In genomic region chr4:141895772-141896171, GRCm38 (mm10) we compare ENCODE assay signal across 15 mouse cellular contexts. TPM values are rescaled to one million over a fixed set of nuclear protein-coding genes. Genes with fewer than 3 reads are reported as not detected.
A peak's percentile ranks its signal among the peaks of the same experiment; 100 is the strongest.
DNase-seq lines count a peak whose midpoint lies in the region; ATAC-seq lines count a peak whose summit lies in the region.
"Had no signal": no experiment of that assay in that cellular context is flagged by ENCODE, and none has a peak within 500 bp of the region (broad histone marks: within the 10 kb centered on the region; RNA-seq: fewer than 3 reads in every experiment).

No protein-coding gene starts in this region.

- no peak for DNase-seq in lung, postnatal 36 days
- DNase-seq in embryo, embryonic 11 days = no peak
- DNase-seq: adrenal gland, adult 2 months; left cerebral cortex, postnatal 4 days had no signal

- 51% methylated on average over 12 of the region's 12 CpGs for WGBS in intestine, embryonic 16.5 days
- WGBS in intestine, embryonic 15.5 days = 43% methylated on average over 12 of the region's 12 CpGs
- 41% methylated on average over 12 of the region's 12 CpGs for WGBS in lung, embryonic 15.5 days

- H3K4me1 ChIP-seq in intestine, embryonic 16.5 days (ENCODE audit: control insufficient read depth, insufficient read depth, low read length) = peaks cover 28% of the 10 kb centered on the region
- H3K4me1 ChIP-seq in intestine, embryonic 15.5 days (replicated peaks) = peaks cover 24% of the 10 kb centered on the region
- H3K4me1 ChIP-seq in lung, embryonic 15.5 days = peaks cover 37% of the 10 kb centered on the region

- no peaks in the 10 kb centered on the region for H3K27me3 ChIP-seq in intestine, embryonic 16.5 days (replicated peaks; ENCODE audit: control insufficient read depth, insufficient read depth, low read length)
- H3K27me3 ChIP-seq in intestine, embryonic 15.5 days (replicated peaks) = no peaks in the 10 kb centered on the region
- H3K27me3 ChIP-seq in lung, embryonic 15.5 days = no peaks in the 10 kb centered on the region
- H3K27me3 ChIP-seq: neural tube, embryonic 13.5 days had no signal

- H3K27ac ChIP-seq in intestine, embryonic 16.5 days (ENCODE audit: low read length) = no peak overlapping the region
- no peak overlapping the region for H3K27ac ChIP-seq in intestine, embryonic 15.5 days
- H3K27ac ChIP-seq in lung, embryonic 15.5 days = no peak overlapping the region
- H3K27ac ChIP-seq: liver, embryonic 14.5 days; neural tube, embryonic 13.5 days had no signal

- H3K9me3 ChIP-seq in intestine, embryonic 16.5 days (ENCODE audit: control insufficient read depth, low read length) = no peaks in the 10 kb centered on the region
- no peaks in the 10 kb centered on the region for H3K9me3 ChIP-seq in intestine, embryonic 15.5 days
- no peaks in the 10 kb centered on the region for H3K9me3 ChIP-seq in lung, embryonic 15.5 days
- H3K9me3 ChIP-seq: neural tube, embryonic 13.5 days had no signal

- H3K9ac ChIP-seq in intestine, embryonic 16.5 days (ENCODE audit: low read depth, low read length) = peak overlapping the region; percentile 48; the same call in 1 of the 2 replicates
- no peak overlapping the region for H3K9ac ChIP-seq in intestine, embryonic 15.5 days
- no peak overlapping the region for H3K9ac ChIP-seq in lung, embryonic 15.5 days
- H3K9ac ChIP-seq: liver, embryonic 14.5 days; neural tube, embryonic 13.5 days had no signal

- H3K36me3 ChIP-seq in intestine, embryonic 16.5 days (ENCODE audit: control insufficient read depth, insufficient read depth, low read length) = no peaks in the 10 kb centered on the region
- H3K36me3 ChIP-seq in intestine, embryonic 15.5 days = no peaks in the 10 kb centered on the region
- no peaks in the 10 kb centered on the region for H3K36me3 ChIP-seq in lung, embryonic 15.5 days
- H3K36me3 ChIP-seq: neural tube, embryonic 13.5 days had no signal

- ATAC-seq in intestine, embryonic 16.5 days = no peak
- ATAC-seq in intestine, embryonic 15.5 days = no peak
- ATAC-seq in lung, embryonic 15.5 days (ENCODE audit: borderline replicate concordance, extremely low read depth, low FRiP score, low TSS enrichment) = peak; percentile 21; the same call in 1 of the 2 replicates
- ATAC-seq in common myeloid progenitor, adult 5-6 weeks (replicated peaks; ENCODE audit: low read depth, poor library complexity, severe bottlenecking) = peak; percentile 84
- ATAC-seq in megakaryocyte progenitor cell, adult 5-6 weeks (replicated peaks; ENCODE audit: poor library complexity) = peak; percentile 69
- ATAC-seq: midbrain, embryonic 16.5 days had no signal

- H3K4me3 ChIP-seq in intestine, embryonic 16.5 days (ENCODE audit: low read length) = no peak overlapping the region
- H3K4me3 ChIP-seq in intestine, embryonic 15.5 days (replicated peaks) = no peak overlapping the region
- H3K4me3 ChIP-seq in lung, embryonic 15.5 days = no peak overlapping the region
- H3K4me3 ChIP-seq: neural tube, embryonic 13.5 days had no signal

- H3K4me2 ChIP-seq in intestine, embryonic 16.5 days (ENCODE audit: low read depth, low read length) = no peak overlapping the region
- no peak overlapping the region for H3K4me2 ChIP-seq in intestine, embryonic 15.5 days (replicated peaks)
- H3K4me2 ChIP-seq in lung, embryonic 15.5 days = 0 out of 2 replicates have a peak overlapping the region, but pooled peaks have one; percentile 19
- H3K4me2 ChIP-seq: neural tube, embryonic 13.5 days had no signal

RNA-seq across cellular contexts. Expression of gene Efhd2, which starts 21.1 kb away (rescaled TPM):
- 140 and 163 TPM in 2 replicates for polyA plus RNA-seq in intestine, embryonic 16.5 days (2015; fragmentation: Nextera tagmentation; extraction: Ambion mirVana)
- polyA plus RNA-seq in intestine, embryonic 15.5 days (2015; fragmentation: Nextera tagmentation; extraction: Ambion mirVana) = 136 and 138 TPM in 2 replicates
- polyA plus RNA-seq in lung, embryonic 15.5 days (2015; fragmentation: Nextera tagmentation; extraction: Ambion mirVana) = 102 TPM in 2 replicates
- total RNA-seq in common myeloid progenitor, adult 5-6 weeks (2017) = 32.6 and 46.1 TPM in 2 replicates
- total RNA-seq in megakaryocyte progenitor cell, adult 5-6 weeks (2015) = 42.2 and 49.9 TPM in 2 replicates
- 53.6 and 58.1 TPM in 2 replicates for total RNA-seq in megakaryocyte progenitor cell, adult 5-6 weeks (2017)

RNA-seq across cellular contexts. Expression of gene Ctrc, which starts 49.6 kb away (rescaled TPM):
- 0.29 and 0.87 TPM in 2 replicates for polyA plus RNA-seq in intestine, embryonic 16.5 days (2015; fragmentation: Nextera tagmentation; extraction: Ambion mirVana)
- 0.45 and 0.97 TPM in 2 replicates for polyA plus RNA-seq in intestine, embryonic 15.5 days (2015; fragmentation: Nextera tagmentation; extraction: Ambion mirVana)
- not detected in 2 replicates for polyA plus RNA-seq in lung, embryonic 15.5 days (2015; fragmentation: Nextera tagmentation; extraction: Ambion mirVana)
- not detected in 2 replicates for total RNA-seq in common myeloid progenitor, adult 5-6 weeks (2017)
- total RNA-seq in megakaryocyte progenitor cell, adult 5-6 weeks (2015) = not detected in 2 replicates
- total RNA-seq in megakaryocyte progenitor cell, adult 5-6 weeks (2017) = not detected in 2 replicates
- total RNA-seq: adrenal gland, adult 2 months; left cerebral cortex, postnatal 4 days had no signal
- polyA plus RNA-seq: adrenal gland, adult 2 months; cortical plate, adult 2 months; frontal cortex, adult 2 months; hindbrain, embryonic 11.5 days; liver, embryonic 14.5 days; midbrain, embryonic 16.5 days; neural tube, embryonic 13.5 days had no signal

Comparison
In these comparisons a context has a peak if more than half of its experiments do, and no peak if none do; other contexts are left out.
1. ATAC-seq: peak in lung, embryonic 15.5 days (single experiment), common myeloid progenitor, adult 5-6 weeks (single experiment) and megakaryocyte progenitor cell, adult 5-6 weeks (single experiment); none in intestine, embryonic 16.5 days (single experiment) and intestine, embryonic 15.5 days (single experiment).